Mouse (Mus musculus): ENCODE measurements at regions not wholly inside any gene's neighbourhood (a gene's known extent, or its start where the extent isn't known, plus 50 kb on each side); places are given as distances from the start of the nearest gene placed in this dataset.

GRCm38 (mm10) chr10:118620611-118621010 is 179.8 kb downstream of the Ifng start:
- Histone ChIP-seq H3K27me3 (ENCODE audit: control insufficient read depth, insufficient read depth, low read length) (no peaks in the 10 kb centered on the region), H3K4me1 (ENCODE audit: control insufficient read depth, insufficient read depth, insufficient read length) (no peaks in the 10 kb centered on the region), H3K36me3 (ENCODE audit: control insufficient read depth, insufficient read depth, low read length) (no peaks in the 10 kb centered on the region), H3K4me3 (ENCODE audit: extremely low read depth, insufficient read depth, insufficient read length) (no peak overlapping the region), H3K27ac (ENCODE audit: insufficient read depth, low read length) (no peak overlapping the region)
- no peak for DNase-seq (ENCODE audit: low read depth in 1 of 2, low spot score in 2 of 2)
- no peak for TF ChIP-seq CTCF (IDR thresholded peaks at IDR 0.05; ENCODE audit: extremely low read depth, insufficient read depth, insufficient read length, insufficient replicate concordance)
- no peak for TF ChIP-seq POLR2A (IDR thresholded peaks at IDR 0.05; ENCODE audit: low read depth, low read length)

GRCm38 (mm10) chr10:118621546-118621945 is 180.7 kb downstream of the Ifng start:
- no peak overlapping the region for H3K27ac ChIP-seq (ENCODE audit: insufficient read depth, low read length)
- H3K27me3 ChIP-seq (ENCODE audit: control insufficient read depth, insufficient read depth, low read length): no peaks in the 10 kb centered on the region
- no peak overlapping the region for H3K4me3 ChIP-seq (ENCODE audit: extremely low read depth, insufficient read depth, insufficient read length)
- 90% methylated on average over 4 of the region's 4 CpGs for WGBS
- H3K4me1 ChIP-seq (ENCODE audit: control insufficient read depth, insufficient read depth, insufficient read length): no peaks in the 10 kb centered on the region
- DNase-seq (ENCODE audit: low read depth in 1 of 2, low spot score in 2 of 2): no peak
- no peaks in the 10 kb centered on the region for H3K36me3 ChIP-seq (ENCODE audit: control insufficient read depth, insufficient read depth, low read length)
- TF ChIP-seq POLR2A (IDR thresholded peaks at IDR 0.05; ENCODE audit: low read depth, low read length): no peak
- TF ChIP-seq CTCF (IDR thresholded peaks at IDR 0.05; ENCODE audit: extremely low read depth, insufficient read depth, insufficient read length, insufficient replicate concordance): no peak

GRCm38 (mm10) chr10:118622131-118622530 is 181.3 kb downstream of the Ifng start:
- Histone ChIP-seq H3K27ac (ENCODE audit: insufficient read depth, low read length) (no peak overlapping the region), H3K4me1 (ENCODE audit: control insufficient read depth, insufficient read depth, insufficient read length) (no peaks in the 10 kb centered on the region), H3K27me3 (ENCODE audit: control insufficient read depth, insufficient read depth, low read length) (no peaks in the 10 kb centered on the region), H3K4me3 (ENCODE audit: extremely low read depth, insufficient read depth, insufficient read length) (no peak overlapping the region), H3K36me3 (ENCODE audit: control insufficient read depth, insufficient read depth, low read length) (no peaks in the 10 kb centered on the region)
- TF ChIP-seq POLR2A (IDR thresholded peaks at IDR 0.05; ENCODE audit: low read depth, low read length): no peak
- 75% methylated on average over 6 of the region's 6 CpGs for WGBS
- no peak for DNase-seq (ENCODE audit: low read depth in 1 of 2, low spot score in 2 of 2)

- Histone ChIP-seq H3K27ac (ENCODE audit: insufficient read depth, low read length) (no peak overlapping the region), H3K4me3 (ENCODE audit: extremely low read depth, insufficient read depth, insufficient read length) (no peak overlapping the region), H3K27me3 (ENCODE audit: control insufficient read depth, insufficient read depth, low read length) (no peaks in the 10 kb centered on the region), H3K4me1 (ENCODE audit: control insufficient read depth, insufficient read depth, insufficient read length) (no peaks in the 10 kb centered on the region), H3K36me3 (ENCODE audit: control insufficient read depth, insufficient read depth, low read length) (no peaks in the 10 kb centered on the region)
- no peak for TF ChIP-seq POLR2A (IDR thresholded peaks at IDR 0.05; ENCODE audit: low read depth, low read length)
- no peak for TF ChIP-seq CTCF (IDR thresholded peaks at IDR 0.05; ENCODE audit: extremely low read depth, insufficient read depth, insufficient read length, insufficient replicate concordance)
- no peak for DNase-seq (ENCODE audit: low read depth in 1 of 2, low spot score in 2 of 2)
- 94% methylated on average over 2 of the region's 2 CpGs for WGBS
Measured at GRCm38 (mm10) chr10:118622916-118623315, 182.1 kb downstream of the Ifng start.

GRCm38 (mm10) chr10:118624368-118624767 is 183.5 kb downstream of the Ifng start:
- no peaks in the 10 kb centered on the region for H3K27me3 ChIP-seq (ENCODE audit: control insufficient read depth, insufficient read depth, low read length)
- 89% methylated on average over 7 of the region's 7 CpGs for WGBS

GRCm38 (mm10) chr10:118628000-118628399 is 187.2 kb downstream of the Ifng start:
- 61% methylated on average over 6 of the region's 6 CpGs for WGBS
- no peaks in the 10 kb centered on the region for H3K27me3 ChIP-seq (ENCODE audit: control insufficient read depth, insufficient read depth, low read length)
- no peaks in the 10 kb centered on the region for H3K4me1 ChIP-seq (ENCODE audit: control insufficient read depth, insufficient read depth, insufficient read length)
- TF ChIP-seq POLR2A (IDR thresholded peaks at IDR 0.05; ENCODE audit: low read depth, low read length) (no peak), CTCF (IDR thresholded peaks at IDR 0.05; ENCODE audit: extremely low read depth, insufficient read depth, insufficient read length, insufficient replicate concordance) (no peak)
- no peak overlapping the region for H3K4me3 ChIP-seq (ENCODE audit: extremely low read depth, insufficient read depth, insufficient read length)
- no peak for DNase-seq (ENCODE audit: low read depth in 1 of 2, low spot score in 2 of 2)
- H3K27ac ChIP-seq (ENCODE audit: insufficient read depth, low read length): no peak overlapping the region
- no peaks in the 10 kb centered on the region for H3K36me3 ChIP-seq (ENCODE audit: control insufficient read depth, insufficient read depth, low read length)

More at GRCm38 (mm10) chr10:118624368-118624767, 183.5 kb downstream of the Ifng start:
- Histone ChIP-seq H3K36me3 (ENCODE audit: control insufficient read depth, insufficient read depth, low read length) (no peaks in the 10 kb centered on the region), H3K4me1 (ENCODE audit: control insufficient read depth, insufficient read depth, insufficient read length) (no peaks in the 10 kb centered on the region), H3K27ac (ENCODE audit: insufficient read depth, low read length) (no peak overlapping the region), H3K4me3 (ENCODE audit: extremely low read depth, insufficient read depth, insufficient read length) (no peak overlapping the region)
- no peak for DNase-seq (ENCODE audit: low read depth in 1 of 2, low spot score in 2 of 2)
- TF ChIP-seq POLR2A (IDR thresholded peaks at IDR 0.05; ENCODE audit: low read depth, low read length): no peak
- no peak for TF ChIP-seq CTCF (IDR thresholded peaks at IDR 0.05; ENCODE audit: extremely low read depth, insufficient read depth, insufficient read length, insufficient replicate concordance)

GRCm38 (mm10) chr10:118629360-118630040 is 188.7 kb downstream of the Ifng start:
- no peak overlapping the region for H3K27ac ChIP-seq (ENCODE audit: insufficient read depth, low read length)
- no peak overlapping the region for H3K4me3 ChIP-seq (ENCODE audit: extremely low read depth, insufficient read depth, insufficient read length)
- DNase-seq (ENCODE audit: low read depth in 1 of 2, low spot score in 2 of 2): no peak
- H3K4me1 ChIP-seq (ENCODE audit: control insufficient read depth, insufficient read depth, insufficient read length): no peaks in the 10 kb centered on the region
- TF ChIP-seq CTCF (IDR thresholded peaks at IDR 0.05; ENCODE audit: extremely low read depth, insufficient read depth, insufficient read length, insufficient replicate concordance) (no peak), POLR2A (IDR thresholded peaks at IDR 0.05; ENCODE audit: low read depth, low read length) (no peak)
- H3K27me3 ChIP-seq (ENCODE audit: control insufficient read depth, insufficient read depth, low read length): no peaks in the 10 kb centered on the region
- 96% methylated on average over 22 of the region's 22 CpGs for WGBS
- H3K36me3 ChIP-seq (ENCODE audit: control insufficient read depth, insufficient read depth, low read length): no peaks in the 10 kb centered on the region
